Mouse (Mus musculus) kidney, adult 2 months (tissue): ENCODE data around the gene Crb1. TPM values are rescaled to one million over a fixed set of nuclear protein-coding genes. Genes with fewer than 3 reads are reported as not detected.

Experiments used
- DNase-seq: peaks from one replicate; pipeline ENCODE4 v3.0.0; 2021
- H3K27ac ChIP-seq: fragments of 200-500 bp; 2 replicates; pipeline ENCODE4 v1.5.1; 2012; ENCODE audit warnings: low read depth, low read length, control low read depth, inconsistent platforms; ENCODE audit not compliant: insufficient read depth
- H3K27me3 ChIP-seq: fragments of 200-500 bp; replicated peaks from 2 replicates; pipeline ENCODE4 v1.6.1; 2012; ENCODE audit warnings: mild to moderate bottlenecking, moderate library complexity, low read length, inconsistent platforms; ENCODE audit not compliant: control insufficient read depth, insufficient read depth
- H3K36me3 ChIP-seq: fragments of 200-500 bp; 2 replicates; pipeline ENCODE4 v1.6.1; 2012; ENCODE audit warnings: mild to moderate bottlenecking, moderate library complexity, low read length, inconsistent platforms; ENCODE audit not compliant: control insufficient read depth, insufficient read depth
- H3K4me1 ChIP-seq: fragments of 200-500 bp; 2 replicates; pipeline ENCODE4 v1.6.1; 2011; ENCODE audit warnings: low read length; ENCODE audit not compliant: control insufficient read depth, insufficient read depth
- H3K4me3 ChIP-seq: fragments of 200-500 bp; 2 replicates; pipeline ENCODE4 v1.5.1; 2011; ENCODE audit warnings: mild to moderate bottlenecking, low read depth, low read length, control low read depth; ENCODE audit not compliant: insufficient read depth
- CTCF ChIP-seq: fragments of 200-500 bp; conservative IDR thresholded peaks from 2 replicates; pipeline ENCODE4 v1.5.1; 2011; ENCODE audit warnings: low read depth, mild to moderate bottlenecking, control low read depth, low read length, moderate library complexity, mixed read lengths; ENCODE audit not compliant: insufficient read depth, insufficient read length
- POLR2A ChIP-seq: fragments of 200-500 bp; IDR thresholded peaks from one replicate; pipeline ENCODE4 v1.6.1; 2011; ENCODE audit warnings: low read depth, low read length, control low read depth
- whole genome bisulfite sequencing: fragments of 180-500 bp; shearing (Covaris S2); methylation state at CpG from one replicate; pipeline ENCODE4 v1.1.7; 2018; 5-methylcytosine and 5-hydroxymethylcytosine counted together
- polyA plus RNA-seq: library from polyadenylated mRNA; depleted of rRNA; stranded (reverse); fragments of >200 nt; gene quantifications from 2 replicates; pipeline ENCODE4 v1.2.3, GENCODE M21; 2012

The Crb1 gene
- polyA plus RNA-seq, 1 experiment: 0.23 TPM

GRCm38 (mm10) chr1:139407701-139408100 is 30.8 kb upstream of the Crb1 start:
- WGBS: 58% methylated on average over 5 of the region's 5 CpGs
- DNase-seq: no peak
- TF ChIP-seq CTCF (peak; percentile 39), POLR2A (no peak)

GRCm38 (mm10) chr1:139405766-139406165 is 28.9 kb upstream of the Crb1 start:
- no peak overlapping the region for H3K4me3 ChIP-seq
- no peaks in the 10 kb centered on the region for H3K36me3 ChIP-seq
- H3K4me1 ChIP-seq: no peaks in the 10 kb centered on the region
- H3K27me3 ChIP-seq: no peaks in the 10 kb centered on the region
- no peak overlapping the region for H3K27ac ChIP-seq
- no peak for DNase-seq
- TF ChIP-seq CTCF (no peak), POLR2A (no peak)

More at GRCm38 (mm10) chr1:139407701-139408100, 30.8 kb upstream of the Crb1 start:
- H3K27ac ChIP-seq: no peak overlapping the region
- H3K36me3 ChIP-seq: no peaks in the 10 kb centered on the region
- no peaks in the 10 kb centered on the region for H3K27me3 ChIP-seq
- H3K4me1 ChIP-seq: no peaks in the 10 kb centered on the region
- H3K4me3 ChIP-seq: no peak overlapping the region

- Histone ChIP-seq H3K27me3 (no peaks in the 10 kb centered on the region), H3K27ac (no peak overlapping the region), H3K4me1 (no peaks in the 10 kb centered on the region), H3K36me3 (no peaks in the 10 kb centered on the region), H3K4me3 (no peak overlapping the region)
- peak; percentile 87 for DNase-seq
- TF ChIP-seq CTCF (no peak), POLR2A (no peak)
- 13% methylated on average over 1 of the region's 1 CpGs for WGBS
Observed at GRCm38 (mm10) chr1:139396589-139396988, 19.7 kb upstream of the Crb1 start.

GRCm38 (mm10) chr1:139391747-139392146 is 14.8 kb upstream of the Crb1 start:
- TF ChIP-seq POLR2A (no peak), CTCF (no peak)
- H3K4me1 ChIP-seq: no peaks in the 10 kb centered on the region
- 25% methylated on average over 2 of the region's 2 CpGs for WGBS
- no peaks in the 10 kb centered on the region for H3K27me3 ChIP-seq
- H3K4me3 ChIP-seq: no peak overlapping the region
- H3K36me3 ChIP-seq: no peaks in the 10 kb centered on the region
- H3K27ac ChIP-seq: no peak overlapping the region
- no peak for DNase-seq

GRCm38 (mm10) chr1:139379621-139379984 is 2.7 kb upstream of the Crb1 start:
- Histone ChIP-seq H3K4me3 (no peak overlapping the region), H3K27ac (no peak overlapping the region), H3K27me3 (no peaks in the 10 kb centered on the region), H3K36me3 (no peaks in the 10 kb centered on the region), H3K4me1 (peaks cover 3% of the 10 kb centered on the region; the same call in 1 of the 2 replicates)
- WGBS: 41% methylated on average over 4 of the region's 4 CpGs
- TF ChIP-seq POLR2A (no peak), CTCF (no peak)
- DNase-seq: no peak

- Histone ChIP-seq H3K27me3 (no peaks in the 10 kb centered on the region), H3K36me3 (no peaks in the 10 kb centered on the region), H3K4me3 (no peak overlapping the region), H3K4me1 (peaks cover 3% of the 10 kb centered on the region; the same call in 1 of the 2 replicates), H3K27ac (no peak overlapping the region)
- DNase-seq: peak; percentile 12
- 29% methylated on average over 11 of the region's 11 CpGs for WGBS
- TF ChIP-seq CTCF (no peak; the same call in 1 of the 2 replicates), POLR2A (no peak)
Observed at GRCm38 (mm10) chr1:139378861-139379620, 2.1 kb upstream of the Crb1 start.

GRCm38 (mm10) chr1:139375900-139376299 is 1.0 kb downstream of the Crb1 start:
- no peak for DNase-seq
- Histone ChIP-seq H3K27ac (no peak overlapping the region), H3K4me1 (peaks cover 3% of the 10 kb centered on the region; the same call in 1 of the 2 replicates), H3K27me3 (no peaks in the 10 kb centered on the region), H3K4me3 (no peak overlapping the region), H3K36me3 (no peaks in the 10 kb centered on the region)
- TF ChIP-seq POLR2A (no peak), CTCF (no peak)
- WGBS: 53% methylated on average over 6 of the region's 6 CpGs
